Mouse (Mus musculus) embryonic fibroblast, embryonic 13.5 days (primary cell): Measurements from ENCODE around the gene Inpp5a.

Experiments used
- CTCF ChIP-seq: IDR thresholded peaks from 2 replicates; pipeline ENCODE4 v1.5.1; 2011; ENCODE audit warnings: mild to moderate bottlenecking, control low read depth, low read length, moderate library complexity, borderline replicate concordance; ENCODE audit not compliant: insufficient read depth
- POLR2A ChIP-seq: IDR thresholded peaks from 2 replicates; pipeline ENCODE4 v1.6.1; 2011; ENCODE audit warnings: low read depth, mild to moderate bottlenecking, control low read depth, low read length, moderate library complexity

GRCm38 (mm10) chr7:139366131-139366530 is 22.8 kb upstream of the Inpp5a start:
- TF ChIP-seq CTCF: no peak
- no peak for TF ChIP-seq POLR2A
